Mouse (Mus musculus) right cerebral cortex, postnatal 25 days (tissue): ENCODE results near the gene Cul7.
A peak's percentile ranks its signal among the peaks of the same experiment; 100 is the strongest.

Source experiments
- DNase-seq: peaks from one replicate; pipeline ENCODE4 v3.0.0; 2022

Cul7 gene

DNA sequence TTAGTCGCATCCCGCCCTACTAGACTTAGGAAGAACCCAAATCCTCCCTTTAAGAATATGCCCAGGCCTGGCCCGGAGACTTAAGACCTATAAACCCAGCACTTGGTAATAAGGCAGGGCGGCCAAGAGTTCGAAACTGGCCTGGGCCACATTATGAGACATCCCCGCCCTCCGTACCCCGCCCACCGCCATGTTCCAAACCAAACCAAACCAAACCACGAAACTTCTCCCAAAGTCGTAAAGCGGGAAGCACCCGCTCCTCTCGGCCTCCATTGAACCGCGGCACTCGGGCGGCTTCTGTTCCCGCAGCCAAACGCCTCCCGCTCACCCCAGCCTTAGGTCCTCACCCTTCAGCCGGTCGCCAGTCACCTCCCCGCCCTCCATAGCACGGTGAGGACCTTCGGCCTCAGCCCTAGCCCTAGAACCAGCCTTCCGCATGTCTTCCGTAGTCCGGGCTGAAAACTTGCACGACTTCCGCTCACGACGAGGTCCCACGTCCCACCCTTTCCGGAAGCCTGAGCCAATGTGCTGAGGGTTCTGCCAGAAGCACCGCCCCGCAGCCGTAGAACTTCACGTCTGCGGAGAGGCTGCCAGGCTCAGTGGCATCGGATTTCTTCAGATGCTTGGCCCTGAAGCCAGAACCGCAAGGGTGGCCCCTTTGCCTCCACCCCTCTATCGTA, 23.9 kb downstream of the Cul7 start, which contains the start of gene Rrp36:
Rrp36 (minus strand) TSS at position 503 of the 680 bp plus-strand sequence.
- DNase-seq, result peak; percentile 91

- DNase-seq, result no peak
Observed at GRCm38 (mm10) chr17:46674530-46675283, 24.6 kb downstream of the Cul7 start.

DNA sequence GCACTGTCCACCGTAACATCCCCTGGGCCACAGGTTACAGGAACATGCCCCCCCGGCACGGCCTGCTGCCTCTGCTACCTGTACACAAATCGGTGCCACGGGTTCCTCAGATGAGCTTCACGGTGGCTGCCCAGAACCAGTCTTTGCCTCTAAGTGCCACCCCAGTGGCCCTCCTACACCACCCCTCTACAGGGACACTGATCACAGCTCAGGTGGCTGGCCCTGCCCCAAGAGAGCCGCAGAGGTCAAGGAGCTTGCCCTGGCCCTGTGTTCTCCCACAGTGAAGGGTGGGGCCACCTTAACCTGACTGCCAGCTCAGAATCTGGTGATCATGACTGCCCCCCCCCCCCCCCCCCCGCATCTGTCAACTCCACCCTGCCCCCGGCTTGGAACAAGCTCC, 28.3 kb downstream of the Cul7 start, which contains the start of gene Mea1:
Mea1 (plus strand) TSS at position 378 of the 400 bp plus-strand sequence.
- DNase-seq, result no peak

DNA sequence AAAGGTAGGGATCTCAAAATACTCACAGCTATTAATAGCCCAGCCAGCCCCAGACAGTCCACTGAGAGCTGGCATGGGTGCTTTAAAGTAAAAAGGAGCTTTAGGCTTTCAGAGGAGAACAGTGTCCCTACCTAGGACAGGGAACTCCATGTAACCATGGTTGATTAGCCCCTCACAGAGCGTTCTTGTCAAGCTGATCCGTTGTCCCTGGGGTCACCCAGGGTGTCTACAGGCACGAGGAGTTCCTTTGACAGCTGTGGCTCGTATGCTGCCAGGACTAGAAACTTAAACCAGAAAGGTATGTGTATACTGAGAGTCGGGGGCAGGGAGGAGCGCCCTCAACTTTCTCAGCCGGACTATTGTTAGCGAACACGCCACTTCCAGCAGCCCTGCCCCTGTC, 28.8 kb downstream of the Cul7 start:
- no peak for DNase-seq

- DNase-seq, result no peak
Observed at GRCm38 (mm10) chr17:46679843-46680759, 30.0 kb downstream of the Cul7 start.

- peak; percentile 97 for DNase-seq
Observed at GRCm38 (mm10) chr17:46680760-46681373, 30.7 kb downstream of the Cul7 start, which contains the start of gene Klhdc3. TSS of gene Klhdc3 (minus strand) at chr17:46680914.

DNA sequence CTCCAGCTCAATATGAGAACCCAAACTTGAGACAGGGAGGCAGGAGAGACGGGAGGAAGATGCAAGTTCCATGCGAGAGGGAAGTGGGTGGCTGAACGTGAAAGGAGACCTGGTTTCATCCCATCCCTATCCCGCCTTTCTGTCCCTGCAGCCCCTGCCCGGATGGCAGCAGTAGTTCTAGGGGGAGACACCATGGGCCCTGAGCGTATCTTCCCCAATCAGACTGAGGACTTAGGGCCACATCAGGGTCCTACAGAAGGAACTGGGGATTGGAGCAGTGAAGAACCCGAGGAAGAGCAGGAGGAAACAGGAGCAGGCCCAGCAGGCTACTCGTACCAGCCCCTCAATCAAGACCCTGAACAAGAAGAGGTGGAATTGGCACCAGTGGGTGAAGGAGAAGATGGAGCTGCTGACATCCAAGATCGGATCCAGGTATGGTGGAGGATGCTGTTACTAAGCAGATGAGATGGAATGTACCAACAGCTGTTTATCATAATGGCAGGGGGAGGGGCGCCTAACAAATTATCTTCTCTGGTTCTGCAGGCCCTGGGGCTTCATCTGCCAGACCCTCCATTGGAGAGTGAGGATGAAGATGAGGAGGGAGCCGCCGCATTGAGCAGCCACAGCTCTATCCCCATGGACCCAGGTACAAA, 31.5 kb downstream of the Cul7 start:
- no peak for DNase-seq

- no peak for DNase-seq
Observed at GRCm38 (mm10) chr17:46682654-46683389, 32.7 kb downstream of the Cul7 start.

DNA sequence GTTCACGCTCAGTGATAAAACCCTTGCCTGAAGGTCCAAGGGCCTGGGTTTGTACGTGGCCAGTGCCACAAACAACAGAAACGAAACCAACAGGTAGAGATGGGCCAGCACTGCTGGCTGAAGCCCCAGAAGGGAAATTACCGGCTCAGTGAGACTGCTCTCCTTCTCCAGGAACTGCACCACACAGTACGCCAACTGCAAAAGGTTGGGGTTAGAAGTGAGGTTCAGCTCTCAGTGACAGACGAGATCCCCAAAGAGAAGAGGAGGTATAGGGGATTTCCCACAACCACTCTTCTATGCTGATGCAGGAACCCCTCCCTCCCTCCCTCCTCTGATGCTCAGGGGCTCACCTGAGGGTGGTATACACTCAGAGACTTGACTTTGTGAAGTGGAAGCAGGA, 35.8 kb downstream of the Cul7 start:
- DNase-seq, result no peak

DNA sequence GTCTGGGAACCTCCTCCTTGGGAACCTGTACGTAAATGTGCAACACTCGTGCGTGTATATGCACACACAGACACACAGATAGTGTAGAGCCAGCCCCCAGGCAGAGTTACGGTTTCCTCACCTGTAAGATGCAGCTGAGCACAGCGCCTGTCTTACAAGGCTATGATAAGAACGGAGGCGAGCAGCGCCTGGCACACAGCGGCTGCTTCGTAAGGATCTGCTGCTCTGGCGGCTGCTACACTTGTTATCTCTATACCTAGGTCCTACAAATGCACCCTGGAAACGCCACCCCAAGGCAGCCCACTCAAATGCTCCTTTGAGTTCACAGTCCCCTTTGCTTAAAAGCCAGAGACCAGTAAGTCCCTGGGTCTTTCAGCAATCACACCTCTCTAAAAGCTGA, 40.5 kb downstream of the Cul7 start:
- no peak for DNase-seq

DNA sequence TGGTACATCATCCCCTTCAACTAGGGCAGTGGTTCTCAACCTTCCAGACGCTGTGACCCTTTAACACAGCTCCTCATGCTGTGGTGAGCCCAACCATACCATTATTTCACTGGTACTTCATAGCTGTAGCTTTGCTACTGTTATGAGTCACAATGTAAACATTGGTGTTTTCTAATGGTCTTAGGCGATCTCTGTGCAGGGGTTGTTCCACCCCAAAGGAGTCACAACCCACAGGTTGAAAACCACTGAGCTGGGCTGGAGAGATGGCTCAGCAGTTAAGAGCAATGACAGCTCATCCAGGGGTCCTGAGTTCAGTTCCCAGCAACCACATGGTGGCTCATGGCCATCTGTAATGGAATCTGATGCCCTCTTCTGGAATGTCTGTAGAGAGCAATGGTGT, 41.3 kb downstream of the Cul7 start:
- DNase-seq, result no peak

- no peak for DNase-seq
Observed at GRCm38 (mm10) chr17:46694517-46695063, 44.5 kb downstream of the Cul7 start.

DNA sequence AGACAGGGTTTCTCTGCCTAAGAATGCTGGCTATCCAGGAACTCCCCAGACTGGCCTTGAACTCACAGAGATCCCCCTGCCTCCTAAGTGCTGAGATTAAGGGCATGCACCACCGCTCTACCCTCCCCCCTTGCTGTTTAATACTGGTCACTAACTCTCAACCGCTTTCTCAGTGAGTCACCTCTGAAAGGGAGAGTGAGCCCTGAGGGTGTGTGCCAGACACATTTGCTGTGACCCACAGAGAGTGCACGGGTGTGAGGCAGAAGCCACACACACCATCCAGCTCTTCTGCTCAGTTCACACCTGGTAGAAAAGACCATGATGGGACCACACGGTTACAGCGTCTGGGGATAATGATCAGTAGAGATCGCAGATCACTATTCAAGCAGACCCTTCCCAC, 48.4 kb downstream of the Cul7 start:
- no peak for DNase-seq

GRCm38 (mm10) chr17:46699245-46699644, 49.1 kb downstream of the Cul7 start:
- no peak for DNase-seq

DNA sequence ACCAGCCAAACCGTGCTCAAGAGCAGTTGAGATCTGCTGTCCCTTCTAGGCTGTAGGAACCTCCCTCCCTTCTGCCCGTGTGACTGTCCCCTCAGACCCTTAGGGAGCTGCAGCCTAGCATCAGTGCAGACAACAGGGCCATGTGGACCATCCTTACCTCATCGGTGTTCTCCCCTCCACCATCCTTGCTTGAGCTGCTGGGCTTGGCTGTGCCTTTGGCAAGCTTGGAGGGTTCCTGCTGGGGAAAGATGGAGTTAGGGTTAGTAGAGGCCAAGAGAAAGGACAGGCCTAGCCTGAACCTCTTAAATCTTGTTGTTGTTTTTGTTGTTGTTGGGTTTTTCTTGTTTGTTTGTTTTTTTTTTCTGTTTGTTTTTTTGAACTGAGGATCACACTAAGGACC, 49.8 kb downstream of the Cul7 start:
- DNase-seq, result no peak

- DNase-seq, result no peak
Observed at GRCm38 (mm10) chr17:46701489-46701888, 51.4 kb downstream of the Cul7 start.

DNA sequence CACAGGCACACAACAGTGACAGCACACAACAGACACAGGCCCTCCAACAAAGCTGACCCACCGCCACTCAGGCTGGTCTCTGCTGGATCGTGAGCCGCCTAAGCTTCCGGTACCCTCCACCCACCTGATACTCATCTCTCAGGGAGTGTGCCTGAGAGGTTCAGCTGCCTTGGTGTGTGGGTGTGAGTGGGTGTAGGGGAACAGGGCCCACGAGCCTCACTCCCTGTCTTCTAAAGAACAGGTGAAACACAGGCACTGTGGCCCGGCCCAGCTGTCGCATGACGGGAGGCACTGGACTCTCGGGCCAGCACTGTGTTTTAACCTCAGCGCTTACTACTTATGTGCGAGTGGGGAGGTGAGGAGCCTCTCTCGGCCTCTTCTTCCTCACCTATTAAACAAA, 52.0 kb downstream of the Cul7 start:
- no peak for DNase-seq

- DNase-seq, result no peak
Observed at GRCm38 (mm10) chr17:46702506-46702905, 52.4 kb downstream of the Cul7 start.

DNA sequence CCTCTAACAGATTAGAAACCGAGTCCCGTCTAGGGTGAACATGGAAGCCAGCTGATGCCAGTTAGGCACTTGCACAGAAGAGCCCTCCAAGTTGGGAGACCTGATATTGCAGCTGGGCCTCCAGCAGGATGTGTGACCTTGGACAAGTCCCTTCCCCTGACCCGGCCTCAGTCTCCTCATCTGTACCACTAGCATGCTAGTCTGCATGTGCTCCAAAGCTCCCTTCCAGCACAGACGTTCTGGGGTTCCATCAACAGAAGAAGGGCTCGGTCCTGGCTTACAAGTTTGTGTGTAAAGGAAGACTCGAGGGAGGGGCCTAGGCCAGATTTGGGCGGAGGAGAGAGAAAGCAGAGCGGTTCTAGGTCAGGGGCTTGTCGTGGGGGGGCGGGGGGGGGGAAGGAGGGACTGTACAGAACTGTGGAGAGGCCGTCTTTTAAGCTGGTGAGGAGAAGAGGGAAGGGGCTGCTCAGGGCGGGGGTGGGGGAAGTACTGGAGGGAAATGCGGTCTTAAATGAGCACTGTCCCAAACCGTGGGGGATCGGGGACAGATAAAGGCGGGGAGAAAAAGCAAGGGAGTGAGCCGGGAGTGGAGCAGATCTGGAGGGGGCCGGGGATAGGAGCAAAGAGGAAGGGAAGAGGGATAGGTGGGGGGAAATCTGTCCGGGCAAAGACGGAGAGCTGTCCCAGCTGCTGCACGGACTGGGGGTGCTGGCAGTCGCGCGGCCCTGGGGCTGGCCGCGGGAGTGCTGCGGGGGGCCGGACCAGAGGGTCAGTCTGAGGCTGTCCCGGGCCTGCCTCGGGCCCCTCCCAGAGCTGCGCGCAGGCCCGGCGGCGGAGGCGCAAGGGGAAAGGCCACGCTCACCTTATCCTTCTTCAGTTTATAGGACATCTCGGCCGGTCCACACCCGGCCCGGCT, 54.1 kb downstream of the Cul7 start:
- no peak for DNase-seq
